Mouse (Mus musculus) intestine, postnatal 0 days (tissue): ENCODE data around the gene Slc16a2. TPM values are rescaled to one million over a fixed set of nuclear protein-coding genes. Genes with fewer than 3 reads are reported as not detected.

Experiments
- ATAC-seq: fragments of 200-750 bp; cut with Nextera tagmentation; 2 replicates; pipeline ENCODE4 v1.8.0; 2017; ENCODE audit warnings: mild to moderate bottlenecking, moderate TSS enrichment, moderate library complexity
- H3K27ac ChIP-seq: fragments of 300-500 bp; sonication (generic); 2 replicates; pipeline ENCODE4 v1.5.1; 2014; ENCODE audit warnings: mild to moderate bottlenecking, low read depth, low read length, moderate library complexity
- H3K27me3 ChIP-seq: fragments of 300-500 bp; sonication (generic); replicated peaks from 2 replicates; pipeline ENCODE4 v1.6.1; 2014; ENCODE audit warnings: low read length, mixed read lengths; ENCODE audit not compliant: control insufficient read depth, insufficient read depth
- H3K36me3 ChIP-seq: fragments of 300-500 bp; sonication (generic); 2 replicates; pipeline ENCODE4 v1.6.1; 2014; ENCODE audit warnings: mild to moderate bottlenecking, moderate library complexity; ENCODE audit not compliant: control insufficient read depth, insufficient read depth
- H3K4me1 ChIP-seq: fragments of 300-500 bp; sonication (generic); replicated peaks from 2 replicates; pipeline ENCODE4 v1.6.1; 2014; ENCODE audit warnings: antibody characterized with exemption, low read length, mixed read lengths; ENCODE audit not compliant: control insufficient read depth, insufficient read depth
- H3K4me2 ChIP-seq: fragments of 300-500 bp; sonication (generic); replicated peaks from 2 replicates; pipeline ENCODE4 v1.6.1; 2014; ENCODE audit warnings: low read depth, mild to moderate bottlenecking, moderate library complexity
- H3K4me3 ChIP-seq: fragments of 300-500 bp; sonication (generic); 2 replicates; pipeline ENCODE4 v1.5.1; 2014; ENCODE audit warnings: low read depth, low read length
- H3K9ac ChIP-seq: fragments of 300-500 bp; sonication (generic); 2 replicates; pipeline ENCODE4 v1.6.1; 2014; ENCODE audit warnings: mild to moderate bottlenecking, low read depth, low read length
- H3K9me3 ChIP-seq: fragments of 300-500 bp; sonication (generic); 2 replicates; pipeline ENCODE4 v1.6.1; 2016; ENCODE audit warnings: mixed run types; ENCODE audit not compliant: control insufficient read depth
- CTCF ChIP-seq: sonication (generic); IDR thresholded peaks from 2 replicates; pipeline ENCODE4 v1.5.1; 2016; ENCODE audit warnings: low read depth, mild to moderate bottlenecking, control low read depth, antibody characterized with exemption, moderate library complexity
- WGBS: fragments of 180-500 bp; shearing (Covaris S2); extraction: QIAGEN DNeasy Blood & Tissue Kit; methylation state at CpG from one replicate; pipeline ENCODE4 v1.1.7; 2014; 5-methylcytosine and 5-hydroxymethylcytosine counted together
- polyA plus RNA-seq: library from polyadenylated mRNA; unstranded; fragments of >200 nt; fragmentation: Nextera tagmentation; extraction: Ambion mirVana; gene quantifications from 2 replicates; pipeline ENCODE4 v1.2.1, GENCODE M21; 2015

Slc16a2 gene
- polyA plus RNA-seq, 1 experiment from 2014 or later, result 5.9 TPM

- 27% methylated on average over 37 of the region's 37 CpGs for WGBS
- Histone ChIP-seq H3K36me3 (no peaks in the 10 kb centered on the region), H3K4me2 (peak overlapping the region; percentile 79), H3K27me3 (no peaks in the 10 kb centered on the region), H3K9ac (no peak overlapping the region; the same call in 1 of the 2 replicates), H3K27ac (no peak overlapping the region), H3K4me1 (no peaks in the 10 kb centered on the region), H3K9me3 (no peaks in the 10 kb centered on the region), H3K4me3 (peak overlapping the region; percentile 50)
- ATAC-seq, result peak; percentile 38; the same call in 1 of the 2 replicates
- no peak for TF ChIP-seq CTCF
Observed at GRCm38 (mm10) chrX:103821195-103821831, 470 bp downstream of the Slc16a2 start.

GRCm38 (mm10) chrX:103820307-103821194, 1.2 kb downstream of the Slc16a2 start:
- H3K9me3 ChIP-seq, result no peaks in the 10 kb centered on the region
- no peaks in the 10 kb centered on the region for H3K36me3 ChIP-seq
- no peak overlapping the region for H3K9ac ChIP-seq
- H3K27me3 ChIP-seq, result no peaks in the 10 kb centered on the region; the same call in 1 of the 2 replicates
- no peak for ATAC-seq
- peak overlapping the region; percentile 79 for H3K4me2 ChIP-seq
- H3K27ac ChIP-seq, result no peak overlapping the region
- WGBS, result 29% methylated on average over 35 of the region's 35 CpGs
- no peaks in the 10 kb centered on the region for H3K4me1 ChIP-seq
- H3K4me3 ChIP-seq, result peak overlapping the region; percentile 50
- TF ChIP-seq CTCF, result no peak

- Histone ChIP-seq H3K27ac (no peak overlapping the region), H3K9me3 (no peaks in the 10 kb centered on the region), H3K27me3 (no peaks in the 10 kb centered on the region; the same call in 1 of the 2 replicates), H3K4me1 (no peaks in the 10 kb centered on the region), H3K4me2 (0 out of 2 replicates have a peak overlapping the region, but pooled peaks have one; percentile 79), H3K9ac (no peak overlapping the region), H3K36me3 (no peaks in the 10 kb centered on the region), H3K4me3 (no peak overlapping the region)
- TF ChIP-seq CTCF, result peak; percentile 22
- no peak for ATAC-seq
- WGBS, result 76% methylated on average over 6 of the region's 6 CpGs
Observed at GRCm38 (mm10) chrX:103819253-103819652, 2.5 kb downstream of the Slc16a2 start.

- no peak overlapping the region for H3K4me3 ChIP-seq
- H3K4me2 ChIP-seq, result no peak overlapping the region
- WGBS, result 57% methylated on average over 1 of the region's 1 CpGs
- no peaks in the 10 kb centered on the region for H3K9me3 ChIP-seq
- no peak overlapping the region for H3K27ac ChIP-seq
- no peaks in the 10 kb centered on the region; the same call in 1 of the 2 replicates for H3K27me3 ChIP-seq
- no peaks in the 10 kb centered on the region for H3K4me1 ChIP-seq
- TF ChIP-seq CTCF, result no peak
- no peak overlapping the region for H3K9ac ChIP-seq
- ATAC-seq, result no peak
- no peaks in the 10 kb centered on the region for H3K36me3 ChIP-seq
Observed at GRCm38 (mm10) chrX:103812690-103813089, 9.1 kb downstream of the Slc16a2 start.

GRCm38 (mm10) chrX:103810483-103810882, 11.3 kb downstream of the Slc16a2 start:
- no peaks in the 10 kb centered on the region for H3K27me3 ChIP-seq
- no peak overlapping the region for H3K9ac ChIP-seq
- 82% methylated on average over 1 of the region's 1 CpGs for WGBS
- H3K4me2 ChIP-seq, result no peak overlapping the region
- no peaks in the 10 kb centered on the region for H3K4me1 ChIP-seq
- ATAC-seq, result no peak
- H3K36me3 ChIP-seq, result no peaks in the 10 kb centered on the region
- no peaks in the 10 kb centered on the region for H3K9me3 ChIP-seq
- no peak for TF ChIP-seq CTCF
- no peak overlapping the region for H3K4me3 ChIP-seq
- H3K27ac ChIP-seq, result no peak overlapping the region

GRCm38 (mm10) chrX:103806373-103806772, 15.4 kb downstream of the Slc16a2 start:
- no peak overlapping the region for H3K9ac ChIP-seq
- H3K4me3 ChIP-seq, result no peak overlapping the region
- no peaks in the 10 kb centered on the region for H3K27me3 ChIP-seq
- no peaks in the 10 kb centered on the region for H3K4me1 ChIP-seq
- WGBS, result 72% methylated on average over 4 of the region's 4 CpGs
- no peak overlapping the region for H3K27ac ChIP-seq
- no peak for TF ChIP-seq CTCF
- H3K36me3 ChIP-seq, result no peaks in the 10 kb centered on the region
- no peak for ATAC-seq
- no peak overlapping the region for H3K4me2 ChIP-seq
- no peaks in the 10 kb centered on the region for H3K9me3 ChIP-seq
